Mouse (Mus musculus): ENCODE measurements around the gene Unc45b. TPM values are rescaled to one million over a fixed set of nuclear protein-coding genes. Genes with fewer than 3 reads are reported as not detected.
"Not testable (repeated sequence)": the region's sequence is repeated elsewhere in the genome, so short reads cannot be mapped to it uniquely, and the experiment has no call there.

Unc45b gene
- polyA plus RNA-seq, 1 experiment from 2014 or later = 1.8 TPM

DNA sequence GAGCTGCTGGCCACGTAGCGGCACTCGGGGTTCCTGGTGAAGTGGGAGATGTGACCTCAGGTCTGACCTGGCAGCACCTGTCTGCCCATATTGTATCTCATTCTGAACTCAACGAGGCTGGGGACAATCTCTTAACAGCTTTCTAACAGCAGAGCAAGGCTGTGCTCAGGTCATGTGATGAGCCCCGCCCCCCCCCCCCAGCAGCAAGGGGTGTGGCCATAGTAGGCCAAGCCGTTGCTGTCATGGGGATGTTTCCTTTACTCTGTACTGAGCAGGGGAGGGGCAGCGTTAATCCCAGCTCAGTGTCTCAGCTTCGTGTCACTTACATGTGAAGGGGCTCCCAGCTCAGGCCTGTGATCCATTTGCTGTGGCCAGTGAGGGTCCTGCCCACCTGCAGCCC, 5.4 kb upstream of the Unc45b start:
- H3K36me3 ChIP-seq = peaks cover 36% of the 10 kb centered on the region
- H3K27ac ChIP-seq = no peak overlapping the region
- no peak overlapping the region for H3K4me3 ChIP-seq (replicated peaks)
- H3K9ac ChIP-seq = no peak overlapping the region
- H3K4me1 ChIP-seq (replicated peaks) = peaks cover 6% of the 10 kb centered on the region
- H3K9me3 ChIP-seq = no peaks in the 10 kb centered on the region
- WGBS = 56% methylated on average over 8 of the region's 8 CpGs
- no peaks in the 10 kb centered on the region for H3K27me3 ChIP-seq (replicated peaks)
- H3K4me2 ChIP-seq (replicated peaks) = no peak overlapping the region
- no peak for ATAC-seq

GRCm38 (mm10) chr11:82905816-82906215, 4.5 kb upstream of the Unc45b start:
- no peak overlapping the region for H3K27ac ChIP-seq
- no peak for ATAC-seq
- H3K4me1 ChIP-seq (replicated peaks) = peaks cover 6% of the 10 kb centered on the region
- no peaks in the 10 kb centered on the region for H3K27me3 ChIP-seq (replicated peaks)
- H3K9me3 ChIP-seq = no peaks in the 10 kb centered on the region
- no peak overlapping the region for H3K4me3 ChIP-seq (replicated peaks)
- peaks cover 34% of the 10 kb centered on the region for H3K36me3 ChIP-seq
- 86% methylated on average over 5 of the region's 5 CpGs for WGBS
- no peak overlapping the region for H3K4me2 ChIP-seq (replicated peaks)
- no peak overlapping the region for H3K9ac ChIP-seq

- Histone ChIP-seq H3K4me3 (replicated peaks) (peak within 1 kb of the TSS; percentile 84), H3K9me3 (no peaks in the 10 kb centered on the region), H3K27me3 (replicated peaks) (no peaks in the 10 kb centered on the region), H3K36me3 (peaks cover 25% of the 10 kb centered on the region), H3K4me1 (replicated peaks) (peaks cover 6% of the 10 kb centered on the region), H3K9ac (peak within 1 kb of the TSS; percentile 75), H3K27ac (no peak within 1 kb of the TSS), H3K4me2 (replicated peaks) (peak within 1 kb of the TSS; percentile 81)
- WGBS = 1% methylated on average over 72 of the region's 73 CpGs
- peak; percentile 88 for ATAC-seq
Observed at GRCm38 (mm10) chr11:82907651-82908607, 2.4 kb upstream of the Unc45b start, which contains the start of gene Nle1. TSS of gene Nle1 (minus strand) at chr11:82908411.

- H3K27me3 ChIP-seq (replicated peaks) = no peaks in the 10 kb centered on the region; the same call in 1 of the 2 replicates
- peak overlapping the region; percentile 81 for H3K4me2 ChIP-seq (replicated peaks)
- H3K36me3 ChIP-seq = peaks cover 18% of the 10 kb centered on the region
- H3K9me3 ChIP-seq = no peaks in the 10 kb centered on the region
- 47% methylated on average over 10 of the region's 10 CpGs for WGBS
- no peak overlapping the region for H3K27ac ChIP-seq
- peaks cover 6% of the 10 kb centered on the region for H3K4me1 ChIP-seq (replicated peaks)
- peak overlapping the region; percentile 75; the same call in 1 of the 2 replicates for H3K9ac ChIP-seq
- ATAC-seq = peak; percentile 12; the same call in 1 of the 2 replicates
- peak overlapping the region; percentile 84 for H3K4me3 ChIP-seq (replicated peaks)
Observed at GRCm38 (mm10) chr11:82908608-82908989, 1.8 kb upstream of the Unc45b start.

DNA sequence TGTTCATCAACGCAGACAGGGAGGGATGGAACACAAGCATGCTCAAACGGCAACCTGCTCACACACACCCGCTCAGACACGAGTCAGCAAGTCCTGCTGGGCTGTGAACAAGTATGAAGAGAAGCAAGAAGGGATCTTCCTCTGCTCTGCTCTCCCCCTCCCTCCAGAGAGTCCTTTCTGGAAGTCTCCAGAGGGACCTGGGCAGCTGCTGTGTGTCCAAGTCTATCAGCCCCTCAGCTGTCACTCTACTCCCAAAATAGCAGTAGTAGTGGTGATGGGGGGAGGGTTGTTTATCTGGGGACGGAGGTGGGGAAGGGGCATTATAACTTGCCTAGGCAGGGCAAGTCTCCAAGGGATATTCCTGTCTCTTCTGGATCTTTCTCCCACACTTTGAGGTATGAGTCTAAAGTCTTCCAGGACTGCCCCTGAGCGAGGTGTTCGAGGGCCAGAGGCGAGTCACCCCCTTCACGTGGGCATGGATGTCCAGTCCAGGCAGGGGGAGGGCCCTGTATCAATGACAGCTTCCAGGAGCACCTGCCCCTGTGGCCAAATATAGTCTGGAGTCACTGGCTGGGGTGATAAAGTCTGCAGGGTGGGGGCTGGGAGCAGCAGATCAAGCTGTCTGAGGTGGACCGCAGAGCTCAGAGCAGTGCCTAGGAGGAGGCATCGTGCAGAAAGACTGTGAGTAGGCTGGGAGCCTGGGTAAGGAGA, 484 bp downstream of the Unc45b start:
- no peak overlapping the region for H3K4me3 ChIP-seq (replicated peaks)
- no peak for ATAC-seq
- no peaks in the 10 kb centered on the region; the same call in 1 of the 2 replicates for H3K27me3 ChIP-seq (replicated peaks)
- H3K9me3 ChIP-seq = no peaks in the 10 kb centered on the region
- H3K36me3 ChIP-seq = no peaks in the 10 kb centered on the region
- H3K9ac ChIP-seq = no peak overlapping the region
- H3K4me1 ChIP-seq (replicated peaks) = peaks cover 9% of the 10 kb centered on the region
- H3K27ac ChIP-seq = no peak overlapping the region
- H3K4me2 ChIP-seq (replicated peaks) = no peak overlapping the region
- WGBS = 78% methylated on average over 11 of the region's 11 CpGs

DNA sequence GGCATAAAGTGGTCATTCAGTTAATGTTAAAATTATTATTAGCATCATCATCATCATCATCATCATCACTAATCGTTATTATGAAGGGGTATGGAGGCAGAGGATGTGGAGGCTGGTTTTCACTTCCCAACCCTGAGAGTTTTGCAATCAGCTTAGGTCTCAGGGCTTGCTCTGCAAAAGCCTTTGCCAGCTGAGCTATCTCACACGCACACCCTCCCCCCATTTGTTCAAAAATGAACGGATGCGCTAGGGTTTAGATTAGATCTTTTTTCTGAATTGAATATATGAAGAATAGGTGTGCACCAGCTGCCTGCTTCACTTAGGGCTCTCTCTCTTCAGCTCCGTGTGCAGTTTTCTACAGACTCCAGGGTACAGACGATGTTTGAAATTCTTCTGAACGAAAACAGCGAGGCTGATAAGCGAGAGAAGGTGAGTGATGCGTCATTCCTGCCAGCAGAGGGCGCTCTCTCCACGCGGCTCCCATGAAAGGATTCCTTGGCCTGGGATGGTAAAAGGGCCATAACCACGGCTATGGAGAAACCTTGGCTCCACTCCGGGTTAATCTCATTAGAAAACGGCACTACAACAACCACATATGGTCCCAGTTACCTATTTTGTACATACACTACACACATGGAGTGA, 4.5 kb downstream of the Unc45b start:
- H3K9me3 ChIP-seq = no peaks in the 10 kb centered on the region
- H3K27me3 ChIP-seq (replicated peaks) = peaks cover 5% of the 10 kb centered on the region
- no peak overlapping the region for H3K27ac ChIP-seq
- WGBS = 9% methylated on average over 16 of the region's 16 CpGs
- H3K4me1 ChIP-seq (replicated peaks) = 0 out of 2 replicates have a peak, but pooled peaks cover 4% of the 10 kb centered on the region
- no peak overlapping the region for H3K9ac ChIP-seq
- H3K4me2 ChIP-seq (replicated peaks) = peak overlapping the region; percentile 46
- no peak overlapping the region for H3K4me3 ChIP-seq (replicated peaks)
- H3K36me3 ChIP-seq = no peaks in the 10 kb centered on the region
- ATAC-seq = peak; percentile 41; the same call in 1 of the 2 replicates

- H3K4me3 ChIP-seq (replicated peaks) = no peak overlapping the region
- no peaks in the 10 kb centered on the region for H3K9me3 ChIP-seq
- 49% methylated on average over 10 of the region's 10 CpGs for WGBS
- peaks cover 13% of the 10 kb centered on the region for H3K27me3 ChIP-seq (replicated peaks)
- H3K4me1 ChIP-seq (replicated peaks) = no peaks in the 10 kb centered on the region
- H3K36me3 ChIP-seq = no peaks in the 10 kb centered on the region
- H3K4me2 ChIP-seq (replicated peaks) = no peak overlapping the region
- ATAC-seq = no peak
- no peak overlapping the region for H3K9ac ChIP-seq
- no peak overlapping the region for H3K27ac ChIP-seq
Observed at GRCm38 (mm10) chr11:82920768-82921167, 10.4 kb downstream of the Unc45b start.

- Histone ChIP-seq H3K27me3 (replicated peaks) (peaks cover 18% of the 10 kb centered on the region), H3K36me3 (no peaks in the 10 kb centered on the region), H3K4me1 (replicated peaks) (no peaks in the 10 kb centered on the region), H3K9ac (no peak overlapping the region), H3K27ac (no peak overlapping the region), H3K4me2 (replicated peaks) (no peak overlapping the region), H3K4me3 (replicated peaks) (no peak overlapping the region), H3K9me3 (no peaks in the 10 kb centered on the region)
- WGBS = 70% methylated on average over 4 of the region's 4 CpGs
- no peak for ATAC-seq
Observed at GRCm38 (mm10) chr11:82921691-82922090, 11.3 kb downstream of the Unc45b start.

DNA sequence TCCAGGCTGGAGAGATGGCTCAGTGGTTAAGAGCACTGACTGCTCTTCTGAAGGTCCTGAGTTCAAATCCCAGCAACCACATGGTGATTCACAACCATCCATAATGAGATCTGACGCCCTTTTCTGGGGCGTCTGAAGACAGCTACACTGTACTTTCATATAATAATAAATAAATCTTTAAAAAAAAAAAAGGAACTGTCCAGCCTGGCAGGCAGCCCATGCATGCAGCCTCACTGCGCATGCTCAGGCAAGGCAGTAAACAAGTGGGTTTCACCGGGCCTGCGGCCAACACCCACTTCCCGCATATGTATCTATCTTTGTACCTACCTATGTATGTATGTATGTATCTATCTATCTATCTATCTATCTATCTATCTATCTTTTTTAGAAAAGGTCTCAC, 13.6 kb downstream of the Unc45b start:
- ATAC-seq = not testable (repeated sequence)

DNA sequence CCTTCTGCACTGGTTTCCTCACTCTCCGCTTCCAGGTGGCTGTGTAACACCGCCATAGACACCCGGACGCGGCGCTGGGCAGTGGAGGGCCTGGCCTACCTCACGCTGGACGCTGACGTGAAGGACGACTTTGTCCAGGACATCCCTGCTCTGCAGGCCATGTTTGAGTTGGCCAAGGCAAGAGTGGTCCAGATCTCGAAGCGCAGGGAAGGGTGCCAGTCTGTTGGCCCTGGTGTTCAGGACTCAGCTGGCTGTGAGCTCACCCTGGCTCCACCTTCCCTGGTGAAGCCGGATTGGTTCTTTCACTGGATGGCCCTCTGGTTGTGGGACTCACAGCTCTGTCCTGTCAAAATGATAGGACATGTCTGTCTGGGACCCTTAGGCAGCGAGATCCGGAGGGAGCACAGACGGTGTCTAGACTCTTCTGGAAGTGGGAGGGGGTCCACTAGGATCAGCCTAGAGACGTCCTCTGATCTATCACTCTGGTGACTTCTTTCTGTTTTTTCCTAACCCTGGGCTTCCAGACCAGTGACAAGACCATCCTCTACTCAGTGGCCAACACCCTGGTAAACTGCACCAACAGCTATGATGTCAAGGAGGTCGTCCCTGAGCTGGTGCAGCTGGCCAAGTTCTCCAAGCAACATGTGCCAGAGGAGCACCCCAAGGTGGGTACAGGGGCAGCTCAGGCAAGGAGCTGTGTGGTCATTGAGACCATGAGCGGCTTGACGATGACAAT, 18.7 kb downstream of the Unc45b start:
- no peak overlapping the region for H3K4me3 ChIP-seq (replicated peaks)
- H3K27me3 ChIP-seq (replicated peaks) = peaks cover 46% of the 10 kb centered on the region
- WGBS = 28% methylated on average over 20 of the region's 20 CpGs

More for the DNA sequence above, 13.6 kb downstream of the Unc45b start:
- not testable (repeated sequence) for H3K4me2 ChIP-seq (replicated peaks); H3K27ac ChIP-seq; H3K4me1 ChIP-seq (replicated peaks); H3K9ac ChIP-seq; H3K4me3 ChIP-seq (replicated peaks); H3K9me3 ChIP-seq; H3K36me3 ChIP-seq
- 71% methylated on average over 6 of the region's 6 CpGs for WGBS
- H3K27me3 ChIP-seq (replicated peaks) = peaks cover 32% of the 10 kb centered on the region

DNA sequence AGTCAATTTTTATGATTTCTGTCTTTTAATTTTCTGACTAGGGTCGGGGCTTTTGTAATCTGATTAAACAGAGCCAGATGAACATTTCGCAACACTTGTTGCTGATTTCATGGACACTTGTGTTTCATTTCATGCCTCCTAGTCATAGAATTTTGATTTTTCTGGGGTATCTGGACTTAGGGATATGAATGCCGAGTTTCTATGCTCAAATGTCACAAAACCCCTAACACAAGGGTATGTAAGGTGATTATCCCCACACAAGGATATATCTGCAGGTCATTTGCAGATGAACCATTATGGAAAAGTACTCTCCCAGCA, 19.2 kb downstream of the Unc45b start:
- WGBS = 49% methylated on average over 3 of the region's 3 CpGs
- Histone ChIP-seq H3K4me2 (replicated peaks) (no peak overlapping the region), H3K27ac (no peak overlapping the region), H3K9ac (no peak overlapping the region), H3K27me3 (replicated peaks) (peaks cover 51% of the 10 kb centered on the region), H3K36me3 (no peaks in the 10 kb centered on the region), H3K9me3 (no peaks in the 10 kb centered on the region), H3K4me3 (replicated peaks) (no peak overlapping the region), H3K4me1 (replicated peaks) (peaks cover 7% of the 10 kb centered on the region; the same call in 1 of the 2 replicates)
- no peak for ATAC-seq

More for the DNA sequence above, 18.7 kb downstream of the Unc45b start:
- no peaks in the 10 kb centered on the region for H3K9me3 ChIP-seq
- no peaks in the 10 kb centered on the region for H3K36me3 ChIP-seq
- H3K4me2 ChIP-seq (replicated peaks) = no peak overlapping the region
- H3K9ac ChIP-seq = no peak overlapping the region
- no peak overlapping the region for H3K27ac ChIP-seq
- H3K4me1 ChIP-seq (replicated peaks) = peaks cover 7% of the 10 kb centered on the region; the same call in 1 of the 2 replicates
- no peak for ATAC-seq
